Mouse (Mus musculus): ENCODE data around the gene Psg29. TPM values are rescaled to one million over a fixed set of nuclear protein-coding genes. Genes with fewer than 3 reads are reported as not detected.

Gene Psg29
- total RNA-seq (2023): not detected in 2 replicates

DNA sequence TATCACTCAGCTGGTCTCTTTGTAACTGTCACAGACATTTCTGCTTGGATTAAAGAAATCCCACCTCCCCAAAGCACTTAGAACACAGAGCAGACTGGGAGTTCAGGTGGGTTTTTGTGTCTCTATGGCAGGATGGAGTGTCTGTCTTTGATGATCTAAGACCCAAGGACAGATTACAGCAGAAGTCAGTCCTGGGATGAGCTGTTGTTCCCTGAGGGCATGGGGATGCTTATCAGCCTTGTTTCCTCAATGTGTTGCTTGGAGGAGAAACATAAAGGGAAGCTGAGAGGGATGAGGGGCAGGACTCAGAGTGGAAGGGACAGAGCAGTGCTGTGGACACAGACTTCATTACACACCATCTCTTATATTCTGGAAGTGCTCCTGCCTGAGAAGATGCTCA, at the start of gene Psg29:
TSS of gene Psg29 (plus strand) at position 301 of the 400 bp plus-strand sequence.

Other genes with a start within 250 kb of the Psg29 start
- gene Pnmal1, start 243.8 kb upstream of the Psg29 start, total RNA-seq (2023): not detected in 2 replicates
- gene Gm42372, start 220.4 kb upstream of the Psg29 start, total RNA-seq (2023): 0.23 TPM in 1 of 2 replicates, not detected in the other
- gene Ccdc8, start 210.8 kb upstream of the Psg29 start, total RNA-seq (2023): 0.25 and 0.39 TPM in 2 replicates
- 36.9 and 38.7 TPM in 2 replicates for gene Ppp5c, start 175.6 kb upstream of the Psg29 start, total RNA-seq (2023)
- 0.06 and 0.07 TPM in 2 replicates for gene Hif3a, start 141.1 kb upstream of the Psg29 start, total RNA-seq (2023)
- gene Psg16, start 129.4 kb upstream of the Psg29 start, total RNA-seq (2023): 0.23 TPM in 1 of 2 replicates, not detected in the other
- not detected in 2 replicates for gene Ceacam3, start 53.2 kb upstream of the Psg29 start, total RNA-seq (2023)